Mouse (Mus musculus) embryo, embryonic 11 days (tissue): ENCODE data around the gene Dido1.
"Not testable (repeated sequence)": the region's sequence is repeated elsewhere in the genome, so short reads cannot be mapped to it uniquely, and the experiment has no call there.

ENCODE experiments used
- DNase-seq: peaks from one replicate; pipeline ENCODE4 v3.0.0-alpha.2; 2015

The Dido1 gene

GRCm38 (mm10) chr2:180723865-180724264 lies 14.1 kb upstream of the Dido1 start:
- no peak for DNase-seq

- not testable (repeated sequence) for DNase-seq
Measured at GRCm38 (mm10) chr2:180722748-180723147, 12.9 kb upstream of the Dido1 start.

- no peak for DNase-seq
Measured at GRCm38 (mm10) chr2:180712037-180712689, 2.4 kb upstream of the Dido1 start.

- no peak for DNase-seq
Measured at GRCm38 (mm10) chr2:180711527-180711926, 1.7 kb upstream of the Dido1 start.

GRCm38 (mm10) chr2:180710276-180711155 lies 717 bp upstream of the Dido1 start:
- DNase-seq: no peak

- DNase-seq: no peak
Measured at GRCm38 (mm10) chr2:180709023-180709922, 526 bp downstream of the Dido1 start.

- DNase-seq: no peak
Measured at GRCm38 (mm10) chr2:180705975-180706374, 3.8 kb downstream of the Dido1 start.

GRCm38 (mm10) chr2:180705066-180705465 lies 4.7 kb downstream of the Dido1 start:
- no peak for DNase-seq

GRCm38 (mm10) chr2:180704591-180704990 lies 5.2 kb downstream of the Dido1 start:
- DNase-seq: no peak

- no peak for DNase-seq
Measured at GRCm38 (mm10) chr2:180703645-180704359, 6.0 kb downstream of the Dido1 start.

- no peak for DNase-seq
Measured at GRCm38 (mm10) chr2:180703175-180703574, 6.6 kb downstream of the Dido1 start.

GRCm38 (mm10) chr2:180702701-180703149 lies 7.1 kb downstream of the Dido1 start:
- no peak for DNase-seq

GRCm38 (mm10) chr2:180701767-180702621 lies 7.8 kb downstream of the Dido1 start:
- DNase-seq: peak; percentile 96

GRCm38 (mm10) chr2:180701053-180701766 lies 8.6 kb downstream of the Dido1 start:
- DNase-seq: no peak

- no peak for DNase-seq
Measured at GRCm38 (mm10) chr2:180700457-180700856, 9.3 kb downstream of the Dido1 start.

GRCm38 (mm10) chr2:180695176-180695575 lies 14.6 kb downstream of the Dido1 start:
- DNase-seq: no peak

- peak; percentile 57 for DNase-seq
Measured at GRCm38 (mm10) chr2:180692630-180693029, 17.2 kb downstream of the Dido1 start.

- no peak for DNase-seq
Measured at GRCm38 (mm10) chr2:180689841-180690240, 20.0 kb downstream of the Dido1 start.

GRCm38 (mm10) chr2:180684031-180684430 lies 25.8 kb downstream of the Dido1 start:
- DNase-seq: no peak

GRCm38 (mm10) chr2:180683524-180683923 lies 26.3 kb downstream of the Dido1 start:
- DNase-seq: no peak

GRCm38 (mm10) chr2:180681225-180681624 lies 28.6 kb downstream of the Dido1 start:
- no peak for DNase-seq
